Mouse (Mus musculus) heart, embryonic 10.5 days (tissue): ENCODE results near the gene Map2k2. TPM values are rescaled to one million over a fixed set of nuclear protein-coding genes. Genes with fewer than 3 reads are reported as not detected.
A peak's percentile ranks its signal among the peaks of the same experiment; 100 is the strongest.
"Not testable (repeated sequence)": the region's sequence is repeated elsewhere in the genome, so short reads cannot be mapped to it uniquely, and the experiment has no call there.

ENCODE experiments used
- DNase-seq: peaks from one replicate; pipeline ENCODE4 v3.0.0-alpha.2; 2017; ENCODE audit warnings: low spot score
- H3K27ac ChIP-seq: fragments of 300-500 bp; sonication (generic); 2 replicates; pipeline ENCODE4 v1.5.1; 2016; ENCODE audit warnings: mild to moderate bottlenecking
- H3K27me3 ChIP-seq: fragments of 300-500 bp; sonication (generic); 2 replicates; pipeline ENCODE4 v1.6.1; 2016; ENCODE audit warnings: mild to moderate bottlenecking; ENCODE audit not compliant: poor library complexity, insufficient read depth, severe bottlenecking
- H3K36me3 ChIP-seq: fragments of 300-500 bp; sonication (generic); 2 replicates; pipeline ENCODE4 v1.6.1; 2016; ENCODE audit warnings: mild to moderate bottlenecking, moderate library complexity
- H3K4me1 ChIP-seq: fragments of 300-500 bp; sonication (generic); 2 replicates; pipeline ENCODE4 v1.6.1; 2016; ENCODE audit warnings: mild to moderate bottlenecking
- H3K4me3 ChIP-seq: fragments of 300-500 bp; sonication (generic); 2 replicates; pipeline ENCODE4 v1.5.1; 2016; ENCODE audit warnings: mild to moderate bottlenecking, moderate library complexity
- H3K9me3 ChIP-seq: fragments of 300-500 bp; sonication (generic); 2 replicates; pipeline ENCODE4 v1.6.1; 2016; ENCODE audit warnings: mild to moderate bottlenecking, moderate library complexity
- WGBS: fragments of 180-500 bp; shearing (Covaris S2); methylation state at CpG from one replicate; pipeline ENCODE4 v1.1.7; 2016; 5-methylcytosine and 5-hydroxymethylcytosine counted together
- polyA plus RNA-seq: library from polyadenylated mRNA; unstranded; fragments of >200 nt; fragmentation: Nextera tagmentation; extraction: Ambion mirVana; gene quantifications from 2 replicates; pipeline ENCODE4 v1.2.1, GENCODE M21; 2016

Map2k2 gene
- polyA plus RNA-seq, 1 experiment from 2014 or later, result 196 TPM

GRCm38 (mm10) chr10:81162318-81162652 lies 56.6 kb downstream of the Map2k2 start:
- Histone ChIP-seq H3K9me3 (no peaks in the 10 kb centered on the region), H3K4me3 (0 out of 2 replicates have a peak overlapping the region, but pooled peaks have one; percentile 9), H3K36me3 (peaks cover 78% of the 10 kb centered on the region), H3K27ac (no peak overlapping the region), H3K4me1 (peaks cover 39% of the 10 kb centered on the region), H3K27me3 (no peaks in the 10 kb centered on the region)
- DNase-seq, result no peak
- WGBS, result 63% methylated on average over 2 of the region's 2 CpGs

DNA sequence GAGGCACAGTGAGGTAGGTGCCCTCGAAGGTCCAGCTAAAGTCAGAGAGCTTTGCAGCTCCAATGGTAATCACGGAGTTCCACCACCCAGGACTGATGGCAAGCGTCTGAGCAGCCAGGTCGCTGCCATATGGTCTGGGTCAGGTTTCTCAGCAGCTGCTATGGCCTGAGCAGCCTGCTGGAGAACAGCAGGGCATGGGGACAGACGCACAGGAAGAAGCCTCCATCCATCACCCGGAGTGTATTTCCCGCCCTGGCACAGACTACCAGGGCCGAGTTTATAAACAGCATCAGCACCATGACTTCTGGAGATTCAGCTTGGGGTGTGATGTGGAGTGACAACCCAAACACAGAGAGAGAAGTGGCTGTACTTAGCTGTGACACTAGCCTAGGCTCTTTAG lies 59.4 kb downstream of the Map2k2 start:
- Histone ChIP-seq H3K4me3 (no peak overlapping the region), H3K4me1 (peaks cover 52% of the 10 kb centered on the region), H3K27me3 (no peaks in the 10 kb centered on the region), H3K27ac (no peak overlapping the region), H3K36me3 (peaks cover 51% of the 10 kb centered on the region), H3K9me3 (no peaks in the 10 kb centered on the region)
- no peak for DNase-seq
- 81% methylated on average over 8 of the region's 8 CpGs for whole genome bisulfite sequencing

DNA sequence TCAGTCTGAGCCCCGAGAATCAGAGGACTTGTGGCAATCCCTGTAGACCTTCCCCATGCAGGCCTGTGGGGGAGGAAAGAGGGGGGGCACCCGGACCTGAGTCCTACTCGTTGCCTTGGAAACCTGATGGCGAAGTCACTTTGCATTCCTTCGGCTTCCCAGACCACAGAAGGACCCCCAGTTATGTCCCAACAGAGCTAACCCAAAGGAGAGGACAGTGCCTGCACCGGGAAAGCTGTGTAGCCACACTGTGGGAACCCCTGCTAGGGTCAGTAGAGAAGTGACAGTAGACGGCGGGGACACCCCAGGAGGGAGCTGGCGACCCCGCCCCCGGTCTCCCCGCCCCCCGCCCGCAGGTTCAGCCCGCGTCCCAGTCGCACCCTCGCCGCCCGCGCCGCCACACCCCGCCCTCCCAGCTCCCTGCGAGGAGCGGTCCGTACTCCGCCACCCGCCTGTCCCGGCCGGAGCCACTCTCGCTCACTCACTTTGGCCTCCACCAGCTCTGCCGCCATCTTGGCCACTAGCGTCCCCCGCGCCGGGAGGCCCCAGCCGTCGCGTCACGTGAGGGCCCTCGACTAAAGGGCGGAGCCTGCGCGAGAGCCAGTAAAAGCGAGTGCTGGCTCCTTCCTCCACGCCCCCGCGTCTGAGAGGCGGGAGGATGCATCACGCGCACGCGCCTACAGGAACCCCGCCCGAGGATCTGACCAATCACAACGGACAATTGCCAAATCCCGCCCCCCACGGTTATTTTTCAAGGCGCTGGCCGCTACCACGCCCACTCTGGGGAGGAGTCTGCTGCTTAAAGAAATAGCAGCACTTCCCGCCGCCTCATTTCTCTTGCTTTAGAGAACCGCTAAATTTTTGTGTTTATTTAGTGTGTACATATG lies 61.7 kb downstream of the Map2k2 start, which contains the start of gene Pias4:
TSS of gene Pias4 (minus strand) at position 724 of the 887 bp plus-strand sequence.
- WGBS, result under 1% methylated on average over 56 of the region's 64 CpGs
- Histone ChIP-seq H3K4me3 (peak within 1 kb of the TSS; percentile 93), H3K9me3 (no peaks in the 10 kb centered on the region), H3K27ac (peak within 1 kb of the TSS; percentile 91), H3K27me3 (no peaks in the 10 kb centered on the region), H3K4me1 (peaks cover 39% of the 10 kb centered on the region), H3K36me3 (peaks cover 28% of the 10 kb centered on the region)
- peak; percentile 100 for DNase-seq

DNA sequence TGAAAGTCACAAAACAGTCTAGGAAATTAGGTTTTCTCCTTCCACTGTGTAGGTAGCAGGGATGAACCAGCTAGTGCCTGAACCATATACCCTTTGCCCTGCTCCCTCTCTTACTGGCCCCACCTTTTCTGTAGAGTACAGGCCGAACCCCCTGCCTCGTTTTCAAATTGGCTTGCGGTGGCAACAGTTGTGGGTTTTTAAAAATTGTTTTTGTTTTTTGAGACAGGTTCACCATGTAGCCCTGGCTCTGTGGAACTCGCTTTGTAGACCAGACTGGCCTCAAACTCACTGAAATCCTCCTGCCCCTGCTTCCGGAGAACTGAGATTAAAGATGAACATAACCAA lies 62.3 kb downstream of the Map2k2 start:
- H3K27me3 ChIP-seq, result no peaks in the 10 kb centered on the region
- H3K4me3 ChIP-seq, result peak overlapping the region; percentile 93
- no peaks in the 10 kb centered on the region for H3K9me3 ChIP-seq
- peak overlapping the region; percentile 91 for H3K27ac ChIP-seq
- 11% methylated on average over 5 of the region's 5 CpGs for WGBS
- no peak for DNase-seq
- peaks cover 23% of the 10 kb centered on the region for H3K36me3 ChIP-seq
- peaks cover 40% of the 10 kb centered on the region for H3K4me1 ChIP-seq

DNA sequence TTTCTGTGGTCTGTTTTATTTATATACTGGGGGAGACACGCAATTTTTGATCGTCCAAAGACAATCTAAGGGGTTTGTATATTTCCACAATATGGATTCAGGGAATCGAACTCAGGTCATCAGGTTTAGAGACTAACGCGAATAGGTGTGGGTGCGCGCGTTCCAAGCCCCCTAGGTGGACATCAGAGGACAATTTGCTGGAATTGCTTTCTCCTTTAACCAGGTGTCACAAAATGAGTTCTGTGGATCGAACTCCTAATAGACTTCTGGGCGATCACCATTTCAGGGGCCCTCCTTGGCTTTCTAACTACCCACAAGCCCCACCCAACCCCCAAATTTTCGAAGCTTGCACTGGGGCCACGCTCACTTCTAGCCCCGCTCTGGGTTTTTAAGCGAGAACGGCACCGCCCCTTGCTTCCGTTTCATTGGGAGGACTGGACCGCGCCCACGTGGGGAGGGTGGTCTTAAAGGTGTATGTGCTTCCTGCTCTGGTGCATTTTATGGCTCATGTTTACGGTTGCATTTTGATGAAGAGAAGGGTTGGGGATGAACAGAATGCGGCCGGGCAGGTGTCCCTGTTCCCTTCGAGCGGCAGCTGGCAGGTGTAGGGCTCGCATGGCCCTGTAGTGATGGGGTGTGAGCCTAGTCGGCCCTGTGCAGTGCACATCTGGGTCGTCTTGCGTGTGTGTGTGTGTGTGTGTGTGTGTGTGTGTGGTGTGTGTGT lies 63.0 kb downstream of the Map2k2 start:
- Histone ChIP-seq H3K27ac (peak overlapping the region; percentile 91), H3K27me3 (no peaks in the 10 kb centered on the region), H3K9me3 (no peaks in the 10 kb centered on the region), H3K4me1 (peaks cover 46% of the 10 kb centered on the region), H3K36me3 (peaks cover 17% of the 10 kb centered on the region), H3K4me3 (peak overlapping the region; percentile 93)
- peak; percentile 95 for DNase-seq
- 5% methylated on average over 29 of the region's 29 CpGs for WGBS

GRCm38 (mm10) chr10:81169411-81169900 lies 63.7 kb downstream of the Map2k2 start:
- peak overlapping the region; percentile 93; the same call in 1 of the 2 replicates for H3K4me3 ChIP-seq
- H3K4me1 ChIP-seq, result peaks cover 52% of the 10 kb centered on the region
- DNase-seq, H3K36me3 ChIP-seq, H3K9me3 ChIP-seq, H3K27me3 ChIP-seq: not testable (repeated sequence)
- WGBS, result 49% methylated on average over 11 of the region's 14 CpGs
- peak overlapping the region; percentile 29; the same call in 1 of the 2 replicates for H3K27ac ChIP-seq

GRCm38 (mm10) chr10:81173132-81173531 lies 67.4 kb downstream of the Map2k2 start:
- Histone ChIP-seq H3K36me3 (peaks cover 13% of the 10 kb centered on the region), H3K27me3 (no peaks in the 10 kb centered on the region), H3K4me3 (peak overlapping the region; percentile 34), H3K9me3 (no peaks in the 10 kb centered on the region), H3K27ac (peak overlapping the region; percentile 88), H3K4me1 (peaks cover 49% of the 10 kb centered on the region)
- WGBS, result 7% methylated on average over 21 of the region's 21 CpGs
- peak; percentile 92 for DNase-seq

DNA sequence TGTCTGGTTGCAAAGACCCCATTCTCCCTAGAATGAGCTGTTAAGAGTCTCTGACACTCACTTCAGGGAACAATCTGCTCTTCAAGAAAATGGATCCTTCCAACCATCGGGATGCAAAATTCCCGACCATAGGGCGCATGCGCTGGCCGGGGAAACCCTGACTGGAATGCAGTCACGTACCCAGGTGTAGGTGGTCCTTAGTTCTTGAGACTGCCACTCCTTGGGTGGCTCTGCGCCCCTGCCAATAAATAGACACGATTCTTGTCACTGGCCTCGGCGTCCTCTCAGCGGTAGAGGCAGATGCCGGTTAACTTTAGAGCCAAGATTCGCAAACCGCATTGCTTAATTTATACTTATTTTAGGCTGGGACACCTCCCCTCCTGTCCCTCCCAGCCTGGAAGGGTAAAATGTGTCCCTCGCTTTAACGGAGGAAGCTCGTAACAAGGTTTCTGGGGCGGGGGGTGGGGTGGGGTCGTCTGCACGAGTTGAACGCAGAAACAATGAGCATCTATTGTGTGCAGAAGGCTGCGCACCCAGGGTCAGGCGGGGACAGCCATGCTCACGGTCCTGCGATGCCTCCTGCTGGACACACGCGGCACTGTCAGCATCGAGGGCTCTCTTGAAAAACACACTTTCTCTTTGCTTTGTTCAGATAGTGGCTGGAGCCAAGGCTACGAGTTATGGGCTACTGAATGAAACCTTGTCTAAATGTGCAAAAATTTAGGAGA lies 69.1 kb downstream of the Map2k2 start:
- Histone ChIP-seq H3K27me3 (no peaks in the 10 kb centered on the region), H3K27ac (peak overlapping the region; percentile 88), H3K4me3 (peak overlapping the region; percentile 59), H3K4me1 (peaks cover 52% of the 10 kb centered on the region), H3K9me3 (no peaks in the 10 kb centered on the region), H3K36me3 (peaks cover 30% of the 10 kb centered on the region)
- 2% methylated on average over 29 of the region's 29 CpGs for WGBS
- DNase-seq, result peak; percentile 95

- Histone ChIP-seq H3K4me1 (peaks cover 56% of the 10 kb centered on the region), H3K27ac (peak overlapping the region; percentile 88), H3K36me3 (peaks cover 35% of the 10 kb centered on the region), H3K4me3 (peak overlapping the region; percentile 59)
- DNase-seq, H3K27me3 ChIP-seq, H3K9me3 ChIP-seq: not testable (repeated sequence)
- 8% methylated on average over 4 of the region's 4 CpGs for WGBS
Measured at GRCm38 (mm10) chr10:81175345-81175701, 69.6 kb downstream of the Map2k2 start.

DNA sequence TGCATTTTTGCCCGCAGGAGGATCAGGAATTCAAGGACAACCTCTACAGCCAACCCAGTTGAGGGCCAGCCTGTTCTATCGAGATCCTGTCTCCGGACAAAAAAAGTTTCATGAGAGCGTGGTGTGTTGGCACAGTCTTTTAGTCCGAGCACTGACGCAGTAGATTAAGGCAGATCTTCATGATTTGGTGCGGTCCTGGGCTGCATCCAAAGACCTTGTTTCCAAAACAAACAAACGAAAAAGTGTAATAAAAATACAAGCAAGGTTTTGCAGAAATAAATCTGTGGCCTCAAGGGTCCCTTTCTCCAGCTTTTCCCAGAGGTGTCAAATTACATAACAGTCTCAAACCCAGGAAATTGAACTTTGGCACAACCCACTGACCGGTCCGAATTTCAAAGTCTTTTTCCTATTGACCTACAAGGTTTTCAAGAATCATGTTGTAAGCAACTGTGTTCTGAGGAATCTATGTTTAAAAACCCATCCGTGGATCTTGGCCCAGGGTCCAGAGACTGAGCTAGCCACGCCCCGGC lies 70.3 kb downstream of the Map2k2 start:
- DNase-seq, result no peak
- no peaks in the 10 kb centered on the region for H3K9me3 ChIP-seq
- 8% methylated on average over 13 of the region's 13 CpGs for WGBS
- peak overlapping the region; percentile 99 for H3K27ac ChIP-seq
- H3K4me3 ChIP-seq, result peak overlapping the region; percentile 99
- no peaks in the 10 kb centered on the region for H3K27me3 ChIP-seq
- peaks cover 61% of the 10 kb centered on the region for H3K4me1 ChIP-seq
- H3K36me3 ChIP-seq, result peaks cover 42% of the 10 kb centered on the region

DNA sequence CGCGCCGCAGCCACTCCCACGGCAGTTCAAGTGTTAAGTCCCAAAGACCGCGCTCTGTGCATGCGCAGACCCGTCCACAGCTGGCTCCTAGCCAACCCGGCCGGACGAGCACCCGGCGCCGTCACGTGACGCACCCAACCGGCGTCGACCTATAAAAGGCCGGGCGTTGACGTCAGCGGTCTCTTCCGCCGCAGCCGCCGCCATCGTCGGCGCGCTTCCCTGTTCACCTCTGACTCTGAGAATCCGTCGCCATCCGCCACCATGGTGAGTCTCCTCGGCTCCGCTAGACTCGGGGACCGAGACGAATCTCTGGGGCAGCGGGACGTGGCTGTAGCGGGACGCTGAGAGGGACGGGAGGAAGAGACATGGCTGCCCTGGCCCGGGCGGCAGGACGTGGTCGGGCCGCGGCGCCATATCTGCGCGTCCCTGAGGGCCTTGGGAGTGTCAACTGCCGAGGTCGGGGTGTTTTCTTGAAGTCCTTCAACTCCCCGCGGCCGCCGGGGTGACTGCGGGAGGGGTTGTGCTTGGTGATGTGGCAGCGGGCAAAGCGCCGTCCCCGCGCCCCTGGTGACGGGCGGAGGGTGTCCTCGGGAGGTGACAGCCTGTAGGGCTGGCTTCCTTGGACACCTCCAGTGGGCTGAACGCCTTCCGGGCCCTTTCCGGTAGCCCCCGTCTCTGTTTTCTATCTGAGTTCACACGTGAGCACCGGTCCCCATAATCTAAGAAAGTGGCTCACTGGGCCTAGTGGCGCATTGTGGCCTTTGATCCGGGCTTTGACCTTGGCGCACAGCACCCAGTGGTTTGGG lies 71.0 kb downstream of the Map2k2 start, which contains the start of gene Eef2:
TSS of gene Eef2 (plus strand) at position 166 of the 806 bp plus-strand sequence.
- no peaks in the 10 kb centered on the region for H3K9me3 ChIP-seq
- peak; percentile 98 for DNase-seq
- H3K27ac ChIP-seq, result peak within 1 kb of the TSS; percentile 99
- peaks cover 48% of the 10 kb centered on the region for H3K36me3 ChIP-seq
- H3K27me3 ChIP-seq, result no peaks in the 10 kb centered on the region
- H3K4me3 ChIP-seq, result peak within 1 kb of the TSS; percentile 99
- H3K4me1 ChIP-seq, result peaks cover 67% of the 10 kb centered on the region
- under 1% methylated on average over 77 of the region's 77 CpGs for WGBS

DNA sequence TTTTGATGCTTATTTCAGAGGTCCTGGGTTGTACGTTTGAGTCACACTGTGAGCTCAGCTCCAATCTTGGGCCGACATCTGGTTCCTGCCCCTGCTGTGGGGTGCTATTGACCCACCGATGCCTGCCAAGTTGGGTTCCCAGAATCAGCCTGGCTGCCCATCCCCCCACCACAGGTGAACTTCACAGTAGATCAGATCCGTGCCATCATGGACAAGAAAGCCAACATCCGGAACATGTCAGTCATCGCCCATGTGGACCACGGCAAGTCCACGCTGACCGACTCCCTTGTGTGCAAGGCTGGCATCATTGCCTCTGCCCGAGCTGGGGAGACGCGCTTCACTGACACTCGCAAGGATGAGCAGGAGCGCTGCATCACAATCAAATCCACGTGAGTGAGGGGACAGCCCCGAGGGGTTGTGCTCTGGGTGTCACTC lies 71.8 kb downstream of the Map2k2 start:
- no peak for DNase-seq
- Histone ChIP-seq H3K27me3 (no peaks in the 10 kb centered on the region), H3K4me3 (peak overlapping the region; percentile 99), H3K9me3 (no peaks in the 10 kb centered on the region), H3K27ac (peak overlapping the region; percentile 99), H3K36me3 (peaks cover 57% of the 10 kb centered on the region), H3K4me1 (peaks cover 75% of the 10 kb centered on the region)
- WGBS, result 13% methylated on average over 16 of the region's 16 CpGs
